ENCODE assay signal across 33 mouse cellular contexts in genomic region chr7:3283081-3283875, GRCm38 (mm10). TPM values are rescaled to one million over a fixed set of nuclear protein-coding genes. Genes with fewer than 3 reads are reported as not detected.
DNase-seq lines count a peak whose midpoint lies in the region; ATAC-seq and TF ChIP-seq lines count a peak whose summit lies in the region.
"Had no signal": no experiment of that assay in that cellular context is flagged by ENCODE, and none has a peak within 500 bp of the region (broad histone marks: within the 10 kb centered on the region; RNA-seq: fewer than 3 reads in every experiment).

No protein-coding gene starts in this region.

- H3K27me3 ChIP-seq in liver, embryonic 12.5 days (replicated peaks) = no peaks in the 10 kb centered on the region
- no peaks in the 10 kb centered on the region for H3K27me3 ChIP-seq in liver, postnatal 0 days (ENCODE audit: insufficient read depth, low read length)
- H3K27me3 ChIP-seq in MEL (ENCODE audit: control insufficient read depth in 1 of 2, insufficient read depth in 2 of 2, low read length in 2 of 2) = no peaks in the 10 kb centered on the region
- no peaks in the 10 kb centered on the region for H3K27me3 ChIP-seq in liver, embryonic 13.5 days
- H3K27me3 ChIP-seq: embryonic facial prominence, embryonic 13.5 days; forebrain, embryonic 12.5 days; forebrain, embryonic 15.5 days; heart, embryonic 12.5 days; heart, embryonic 15.5 days; hindbrain, embryonic 13.5 days; Patski had no signal

- no peak for TF ChIP-seq CTCF in liver, postnatal 0 days (IDR thresholded peaks at IDR 0.05; ENCODE audit: low read depth)
- no peak for TF ChIP-seq CTCF in MEL (IDR thresholded peaks at IDR 0.05 in 2 of 3, conservative IDR thresholded peaks at IDR 0.05 in 1 of 3; ENCODE audit: control insufficient read depth in 1 of 3, insufficient read depth in 1 of 3, low read depth in 2 of 3, low read length in 3 of 3, poor library complexity in 1 of 3, severe bottlenecking in 1 of 3)

- no peak overlapping the region for H3K4me3 ChIP-seq in liver, embryonic 12.5 days
- no peak overlapping the region for H3K4me3 ChIP-seq in liver, postnatal 0 days (ENCODE audit: low read depth, low read length)
- no peak overlapping the region for H3K4me3 ChIP-seq in MEL (ENCODE audit: control insufficient read depth in 1 of 2, insufficient read depth in 1 of 2, low read depth in 2 of 2, low read length in 2 of 2)
- no peak overlapping the region for H3K4me3 ChIP-seq in liver, embryonic 13.5 days (replicated peaks)
- H3K4me3 ChIP-seq: embryonic facial prominence, embryonic 10.5 days; embryonic facial prominence, embryonic 13.5 days; erythroblast, embryonic 14.5 days; forebrain, embryonic 12.5 days; forebrain, embryonic 15.5 days; heart, embryonic 12.5 days; heart, embryonic 15.5 days; hindbrain, embryonic 10.5 days; hindbrain, embryonic 13.5 days had no signal

- H3K79me2 ChIP-seq in MEL (ENCODE audit: control insufficient read depth, insufficient read depth, low read length, poor library complexity) = no peaks in the 10 kb centered on the region

- TF ChIP-seq POLR2A in MEL (IDR thresholded peaks at IDR 0.05; ENCODE audit: control insufficient read depth in 1 of 2, insufficient read depth in 1 of 2, low read depth in 1 of 2, low read length in 2 of 2, poor library complexity in 1 of 2) = no peak

- TF ChIP-seq RAD21 in MEL (IDR thresholded peaks at IDR 0.05; ENCODE audit: low read depth, low read length) = no peak

- ATAC-seq in liver, embryonic 12.5 days = peak; percentile 44; the same call in 1 of the 2 replicates
- ATAC-seq in liver, postnatal 0 days = no peak
- peak; percentile 36; the same call in 1 of the 2 replicates for ATAC-seq in liver, embryonic 13.5 days (ENCODE audit: low read depth)
- no peak for ATAC-seq in activated CD4-positive, CD25-positive, alpha-beta regulatory T cell, adult 4 months
- ATAC-seq: forebrain, embryonic 15.5 days; hindbrain, embryonic 16.5 days; Patski had no signal

- no peaks in the 10 kb centered on the region for H3K9me3 ChIP-seq in liver, embryonic 12.5 days (replicated peaks)
- H3K9me3 ChIP-seq in liver, postnatal 0 days (ENCODE audit: low read length) = no peaks in the 10 kb centered on the region
- no peaks in the 10 kb centered on the region for H3K9me3 ChIP-seq in MEL (replicated peaks; ENCODE audit: insufficient read depth, low read length)
- H3K9me3 ChIP-seq in liver, embryonic 13.5 days (replicated peaks) = no peaks in the 10 kb centered on the region
- H3K9me3 ChIP-seq: embryonic facial prominence, embryonic 10.5 days; embryonic facial prominence, embryonic 13.5 days; forebrain, embryonic 12.5 days; forebrain, embryonic 15.5 days; heart, embryonic 12.5 days; heart, embryonic 15.5 days; hindbrain, embryonic 10.5 days; hindbrain, embryonic 13.5 days had no signal

- H3K4me1 ChIP-seq in liver, embryonic 12.5 days = peaks cover 3% of the 10 kb centered on the region; the same call in 1 of the 2 replicates
- peaks cover 4% of the 10 kb centered on the region; the same call in 1 of the 2 replicates for H3K4me1 ChIP-seq in liver, postnatal 0 days (ENCODE audit: insufficient read depth)
- peaks cover 0 to 21% of the 10 kb centered on the region in 2 experiments; a peak in 3 of 4 replicates for H3K4me1 ChIP-seq in MEL (ENCODE audit: control insufficient read depth in 1 of 2, insufficient read depth in 2 of 2, low read length in 2 of 2)
- H3K4me1 ChIP-seq in liver, embryonic 13.5 days (replicated peaks) = peaks cover 4% of the 10 kb centered on the region; the same call in 1 of the 2 replicates
- H3K4me1 ChIP-seq: forebrain, embryonic 12.5 days; forebrain, embryonic 15.5 days; hindbrain, embryonic 13.5 days had no signal

- H3K4me2 ChIP-seq in liver, embryonic 12.5 days = no peak overlapping the region
- H3K4me2 ChIP-seq in liver, postnatal 0 days (ENCODE audit: low read depth, low read length) = no peak overlapping the region
- H3K4me2 ChIP-seq in liver, embryonic 13.5 days = no peak overlapping the region
- H3K4me2 ChIP-seq: embryonic facial prominence, embryonic 13.5 days; forebrain, embryonic 12.5 days; forebrain, embryonic 15.5 days; heart, embryonic 12.5 days; heart, embryonic 15.5 days; hindbrain, embryonic 13.5 days had no signal

- no peak overlapping the region for H3K9ac ChIP-seq in liver, embryonic 12.5 days
- no peak overlapping the region for H3K9ac ChIP-seq in liver, postnatal 0 days (replicated peaks)
- H3K9ac ChIP-seq in MEL (ENCODE audit: control insufficient read depth, low read depth, low read length, poor library complexity, severe bottlenecking) = no peak overlapping the region
- H3K9ac ChIP-seq in liver, embryonic 13.5 days = no peak overlapping the region
- H3K9ac ChIP-seq: embryonic facial prominence, embryonic 13.5 days; forebrain, embryonic 12.5 days; forebrain, embryonic 15.5 days; heart, embryonic 12.5 days; heart, embryonic 15.5 days; hindbrain, embryonic 13.5 days had no signal

- DNase-seq in liver, postnatal 0 days = no peak
- DNase-seq in A20 (ENCODE audit: low read depth, low spot score) (peak; percentile 80), MEL (ENCODE audit: low read depth, low spot score) (peak; percentile 64)
- no peak for DNase-seq in liver, embryonic 13.5 days
- DNase-seq in ovary, postnatal 10 days (ENCODE audit: low spot score) = no peak
- DNase-seq in kidney, postnatal 14 days = no peak
- DNase-seq: adrenal gland, adult 8-10 months; adrenal gland, postnatal 25 days; B cell, adult 2 months; cerebellum, adult 11-12 months; cerebellum, adult 8-10 months; cerebellum, postnatal 10 days; cerebellum, postnatal 36 days; embryo, embryonic 11 days; gastrocnemius, postnatal 25 days; heart, postnatal 10 days; heart, postnatal 36 days had no signal

- WGBS in liver, embryonic 12.5 days (ENCODE audit: insufficient replicate concordance) = 57% methylated on average over 11 of the region's 11 CpGs
- 70% methylated on average over 11 of the region's 11 CpGs for WGBS in liver, postnatal 0 days (ENCODE audit: insufficient replicate concordance)
- WGBS in liver, embryonic 13.5 days (ENCODE audit: insufficient replicate concordance) = 55% methylated on average over 11 of the region's 11 CpGs

- no peak overlapping the region for H3K27ac ChIP-seq in liver, embryonic 12.5 days
- no peak overlapping the region for H3K27ac ChIP-seq in liver, postnatal 0 days (ENCODE audit: low read depth)
- no peak overlapping the region for H3K27ac ChIP-seq in MEL (ENCODE audit: control insufficient read depth, low read depth, low read length)
- no peak overlapping the region for H3K27ac ChIP-seq in liver, embryonic 13.5 days
- H3K27ac ChIP-seq: embryonic facial prominence, embryonic 10.5 days; embryonic facial prominence, embryonic 13.5 days; forebrain, embryonic 12.5 days; forebrain, embryonic 15.5 days; heart, embryonic 15.5 days; hindbrain, embryonic 10.5 days; hindbrain, embryonic 13.5 days had no signal

- no peak for TF ChIP-seq EP300 in liver, postnatal 0 days (IDR thresholded peaks at IDR 0.05; ENCODE audit: low read depth)
- peak; percentile 26 to 40; a peak in 2 of 4 replicates for TF ChIP-seq EP300 in MEL (IDR thresholded peaks at IDR 0.05; ENCODE audit: low read depth in 1 of 2, low read length in 2 of 2)

- H3K36me3 ChIP-seq in liver, embryonic 12.5 days = no peaks in the 10 kb centered on the region
- no peaks in the 10 kb centered on the region for H3K36me3 ChIP-seq in liver, postnatal 0 days (replicated peaks; ENCODE audit: insufficient read depth, low read length)
- H3K36me3 ChIP-seq in MEL (ENCODE audit: control insufficient read depth in 1 of 2, insufficient read depth in 2 of 2, low read length in 2 of 2) = peaks cover 0 to 18% of the 10 kb centered on the region in 2 experiments; a peak in 2 of 4 replicates
- H3K36me3 ChIP-seq in liver, embryonic 13.5 days = no peaks in the 10 kb centered on the region
- H3K36me3 ChIP-seq: embryonic facial prominence, embryonic 10.5 days; embryonic facial prominence, embryonic 13.5 days; forebrain, embryonic 12.5 days; forebrain, embryonic 15.5 days; heart, embryonic 12.5 days; heart, embryonic 15.5 days; hindbrain, embryonic 10.5 days; hindbrain, embryonic 13.5 days had no signal

RNA-seq across cellular contexts. Expression of gene Myadm, which starts 5.6 kb away (rescaled TPM):
- 16.6 and 17.5 TPM in 2 replicates for polyA plus RNA-seq in liver, embryonic 12.5 days (2016; fragmentation: Nextera tagmentation; extraction: Ambion mirVana)
- 38.6 and 40.7 TPM in 2 replicates for polyA plus RNA-seq in liver, postnatal 0 days (2015; fragmentation: Nextera tagmentation; extraction: Ambion mirVana)
- total RNA-seq in MEL (2012; rRNA removed) = 0.62 and 1.3 TPM in 2 replicates
- polyA plus RNA-seq in MEL (2012; ENCODE audit: insufficient read depth in 1 of 2, insufficient read length in 2 of 2, low read depth in 1 of 2, low replicate concordance in 2 of 2, missing spikeins in 1 of 2) = 1 to 10 TPM in 1 of 2 experiments, not detected in 1; 7.4 TPM
- 13.5 and 16.4 TPM in 2 replicates for polyA plus RNA-seq in liver, embryonic 13.5 days (2015; fragmentation: Nextera tagmentation; extraction: Ambion mirVana)
- 10 to 100 TPM in 1 of 2 experiments, 1 to 10 TPM in 1; 4.1 to 10.4 TPM for polyA plus RNA-seq in activated CD4-positive, CD25-positive, alpha-beta regulatory T cell, adult 4 months (2017; shearing (Covaris generic))
- polyA plus RNA-seq: erythroblast, embryonic 14.5 days had no signal

RNA-seq across cellular contexts. Expression of gene Prkcg, which starts 5.7 kb away (rescaled TPM):
- 0.04 TPM in 2 replicates for polyA plus RNA-seq in liver, embryonic 12.5 days (2016; fragmentation: Nextera tagmentation; extraction: Ambion mirVana)
- 0.04 and 0.09 TPM in 2 replicates for polyA plus RNA-seq in liver, postnatal 0 days (2015; fragmentation: Nextera tagmentation; extraction: Ambion mirVana)
- not detected in 2 replicates for total RNA-seq in MEL (2012; rRNA removed)
- polyA plus RNA-seq in MEL (2012; ENCODE audit: insufficient read depth in 1 of 2, insufficient read length in 2 of 2, low read depth in 1 of 2, low replicate concordance in 2 of 2, missing spikeins in 1 of 2) = under 1 TPM in 1 of 2 experiments, not detected in 1; 0.10 TPM
- polyA plus RNA-seq in liver, embryonic 13.5 days (2015; fragmentation: Nextera tagmentation; extraction: Ambion mirVana) = 0.03 and 0.52 TPM in 2 replicates
- polyA plus RNA-seq in activated CD4-positive, CD25-positive, alpha-beta regulatory T cell, adult 4 months (2017; shearing (Covaris generic)) = not detected
- total RNA-seq: granulocyte monocyte progenitor cell, adult 5-6 weeks had no signal
- polyA plus RNA-seq: erythroblast, embryonic 14.5 days had no signal

RNA-seq across cellular contexts. Expression of gene Nlrp12, which starts 33.7 kb away (rescaled TPM):
- 0.07 TPM in 1 of 2 replicates, not detected in the other for polyA plus RNA-seq in liver, embryonic 12.5 days (2016; fragmentation: Nextera tagmentation; extraction: Ambion mirVana)
- polyA plus RNA-seq in liver, postnatal 0 days (2015; fragmentation: Nextera tagmentation; extraction: Ambion mirVana) = 4.2 and 5.1 TPM in 2 replicates
- total RNA-seq in MEL (2012; rRNA removed) = not detected in 2 replicates
- polyA plus RNA-seq in MEL (2012; ENCODE audit: insufficient read depth in 1 of 2, insufficient read length in 2 of 2, low read depth in 1 of 2, low replicate concordance in 2 of 2, missing spikeins in 1 of 2) = not detected
- 0.08 and 0.13 TPM in 2 replicates for polyA plus RNA-seq in liver, embryonic 13.5 days (2015; fragmentation: Nextera tagmentation; extraction: Ambion mirVana)
- under 1 TPM in 1 of 2 experiments, not detected in 1; 0.12 TPM for polyA plus RNA-seq in activated CD4-positive, CD25-positive, alpha-beta regulatory T cell, adult 4 months (2017; shearing (Covaris generic))
- total RNA-seq: adrenal gland, postnatal 25 days; gastrocnemius, adult 8-10 months; gastrocnemius, postnatal 25 days; heart, postnatal 36 days had no signal
- polyA plus RNA-seq: brain, embryonic 14.5 days; embryonic facial prominence, embryonic 13.5 days; erythroblast, embryonic 14.5 days; forebrain, embryonic 12.5 days; forebrain, embryonic 15.5 days; heart, embryonic 12.5 days; heart, embryonic 15.5 days; hindbrain, embryonic 10.5 days; Patski had no signal

RNA-seq across cellular contexts. Expression of gene Cacng7, which starts 49.5 kb away (rescaled TPM):
- polyA plus RNA-seq in liver, embryonic 12.5 days (2016; fragmentation: Nextera tagmentation; extraction: Ambion mirVana) = 0.07 TPM in 1 of 2 replicates, not detected in the other
- 0.12 and 0.13 TPM in 2 replicates for polyA plus RNA-seq in liver, postnatal 0 days (2015; fragmentation: Nextera tagmentation; extraction: Ambion mirVana)
- total RNA-seq in MEL (2012; rRNA removed) = 0.04 TPM in 1 of 2 replicates, not detected in the other
- polyA plus RNA-seq in MEL (2012; ENCODE audit: insufficient read depth in 1 of 2, insufficient read length in 2 of 2, low read depth in 1 of 2, low replicate concordance in 2 of 2, missing spikeins in 1 of 2) = under 1 TPM in 1 of 2 experiments, not detected in 1; 0.11 TPM
- polyA plus RNA-seq in liver, embryonic 13.5 days (2015; fragmentation: Nextera tagmentation; extraction: Ambion mirVana) = not detected in 2 replicates
- polyA plus RNA-seq in activated CD4-positive, CD25-positive, alpha-beta regulatory T cell, adult 4 months (2017; shearing (Covaris generic)) = not detected
- total RNA-seq: granulocyte monocyte progenitor cell, adult 5-6 weeks had no signal
- polyA plus RNA-seq: erythroblast, embryonic 14.5 days had no signal

Comparison
In these comparisons a context has a peak if more than half of its experiments do, and no peak if none do; other contexts are left out.
1. ATAC-seq: peak in liver, embryonic 12.5 days (single experiment) and liver, embryonic 13.5 days (single experiment); none in liver, postnatal 0 days (single experiment) and activated CD4-positive, CD25-positive, alpha-beta regulatory T cell, adult 4 months (single experiment).
2. DNase-seq: peak in A20 (single experiment) and MEL (single experiment); none in liver, postnatal 0 days (single experiment), liver, embryonic 13.5 days (single experiment), ovary, postnatal 10 days (single experiment) and kidney, postnatal 14 days (single experiment).